In the genomic region with DNA sequence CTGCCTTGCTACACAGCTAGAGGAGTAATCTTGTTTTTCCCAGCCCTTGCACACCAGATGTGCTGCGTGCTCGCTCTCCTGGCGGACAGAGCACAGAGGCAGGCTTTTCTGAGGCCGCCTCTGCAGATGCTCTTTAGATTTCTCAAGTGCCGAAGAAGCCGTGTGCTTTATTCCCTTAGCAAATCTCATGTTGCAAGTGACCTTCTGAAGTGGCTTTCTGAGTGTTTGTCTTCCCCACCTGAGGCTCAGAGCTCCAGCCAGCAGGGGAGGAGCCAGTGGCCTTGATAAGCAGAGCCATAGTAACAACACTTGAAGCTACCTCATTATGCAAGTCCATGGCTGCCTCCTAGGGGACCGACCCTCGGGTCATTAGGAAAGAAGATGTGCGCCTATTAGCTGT, we compare ENCODE assay signal across 16 mouse cellular contexts. TPM values are rescaled to one million over a fixed set of nuclear protein-coding genes. Genes with fewer than 3 reads are reported as not detected.
DNase-seq lines count a peak whose midpoint lies in the region; ATAC-seq and TF ChIP-seq lines count a peak whose summit lies in the region.
"Had no signal": no experiment of that assay in that cellular context is flagged by ENCODE, and none has a peak within 500 bp of the region (broad histone marks: within the 10 kb centered on the region; RNA-seq: fewer than 3 reads in every experiment).

No protein-coding gene starts in this region.

- TF ChIP-seq CTCF in hindbrain, postnatal 0 days (IDR thresholded peaks at IDR 0.05; ENCODE audit: low read depth): no peak
- no peak for TF ChIP-seq CTCF in lung, adult 2 months (IDR thresholded peaks at IDR 0.05; ENCODE audit: insufficient read depth, low read length)

- H3K27me3 ChIP-seq in forebrain, embryonic 12.5 days: no peaks in the 10 kb centered on the region
- H3K27me3 ChIP-seq in forebrain, embryonic 16.5 days (replicated peaks; ENCODE audit: control insufficient read depth, insufficient read depth, low read length): no peaks in the 10 kb centered on the region
- no peaks in the 10 kb centered on the region for H3K27me3 ChIP-seq in hindbrain, embryonic 12.5 days
- no peaks in the 10 kb centered on the region for H3K27me3 ChIP-seq in hindbrain, postnatal 0 days (ENCODE audit: insufficient read depth, low read length)
- no peaks in the 10 kb centered on the region for H3K27me3 ChIP-seq in midbrain, embryonic 13.5 days
- H3K27me3 ChIP-seq: hindbrain, embryonic 15.5 days; liver, embryonic 15.5 days; stomach, embryonic 15.5 days had no signal

- no peak for TF ChIP-seq POLR2A in lung, adult 2 months (IDR thresholded peaks at IDR 0.05; ENCODE audit: borderline replicate concordance, extremely low read depth, low read depth, low read length)

- no peak overlapping the region for H3K4me3 ChIP-seq in forebrain, embryonic 12.5 days (replicated peaks)
- no peak overlapping the region for H3K4me3 ChIP-seq in forebrain, embryonic 16.5 days (replicated peaks; ENCODE audit: low read length)
- no peak overlapping the region for H3K4me3 ChIP-seq in hindbrain, embryonic 12.5 days
- H3K4me3 ChIP-seq in hindbrain, postnatal 0 days (ENCODE audit: low read length): no peak overlapping the region
- H3K4me3 ChIP-seq in lung, adult 2 months (replicated peaks; ENCODE audit: extremely low read depth, low read depth, low read length): no peak overlapping the region
- H3K4me3 ChIP-seq in midbrain, embryonic 13.5 days (replicated peaks): no peak overlapping the region
- H3K4me3 ChIP-seq: hindbrain, embryonic 15.5 days; liver, embryonic 15.5 days; stomach, embryonic 15.5 days had no signal

- H3K9me3 ChIP-seq in forebrain, embryonic 12.5 days: no peaks in the 10 kb centered on the region
- no peaks in the 10 kb centered on the region for H3K9me3 ChIP-seq in forebrain, embryonic 16.5 days (ENCODE audit: control insufficient read depth, low read length)
- no peaks in the 10 kb centered on the region for H3K9me3 ChIP-seq in hindbrain, embryonic 12.5 days (replicated peaks)
- H3K9me3 ChIP-seq in hindbrain, postnatal 0 days (ENCODE audit: low read length): no peaks in the 10 kb centered on the region
- H3K9me3 ChIP-seq in midbrain, embryonic 13.5 days: no peaks in the 10 kb centered on the region
- H3K9me3 ChIP-seq: hindbrain, embryonic 15.5 days; liver, embryonic 15.5 days; stomach, embryonic 15.5 days had no signal

- ATAC-seq in forebrain, embryonic 12.5 days (ENCODE audit: low FRiP score): peak; percentile 59; the same call in 1 of the 2 replicates
- no peak for ATAC-seq in forebrain, embryonic 16.5 days
- ATAC-seq in hindbrain, embryonic 12.5 days (ENCODE audit: low FRiP score): no peak
- no peak for ATAC-seq in hindbrain, postnatal 0 days
- ATAC-seq in midbrain, embryonic 13.5 days: peak; percentile 73
- ATAC-seq in activated CD4-positive, CD25-positive, alpha-beta regulatory T cell, adult 4 months: no peak

- H3K4me2 ChIP-seq in forebrain, embryonic 12.5 days: no peak overlapping the region
- H3K4me2 ChIP-seq in forebrain, embryonic 16.5 days (ENCODE audit: low read length): no peak overlapping the region
- no peak overlapping the region for H3K4me2 ChIP-seq in hindbrain, embryonic 12.5 days (replicated peaks)
- H3K4me2 ChIP-seq in hindbrain, postnatal 0 days (ENCODE audit: low read depth, low read length): no peak overlapping the region
- 0 out of 2 replicates have a peak overlapping the region, but pooled peaks have one; percentile 2 for H3K4me2 ChIP-seq in midbrain, embryonic 13.5 days (replicated peaks)
- H3K4me2 ChIP-seq: hindbrain, embryonic 15.5 days; liver, embryonic 15.5 days; stomach, embryonic 15.5 days had no signal

- no peak for DNase-seq in hindbrain, postnatal 0 days (ENCODE audit: low spot score)
- DNase-seq in lung, adult 2 months: peak; percentile 76
- no peak for DNase-seq in left cerebral cortex, postnatal 36 days (ENCODE audit: low spot score in 2 of 2)
- DNase-seq: adrenal gland, postnatal 25 days; cerebellum, adult 11 months; kidney, adult 9 months; thymus, postnatal 36 days had no signal

- H3K4me1 ChIP-seq in forebrain, embryonic 12.5 days: 0 out of 2 replicates have a peak, but pooled peaks cover 10% of the 10 kb centered on the region
- no peaks in the 10 kb centered on the region for H3K4me1 ChIP-seq in forebrain, embryonic 16.5 days (replicated peaks; ENCODE audit: control insufficient read depth, insufficient read depth, low read length)
- peaks cover 9% of the 10 kb centered on the region; the same call in 1 of the 2 replicates for H3K4me1 ChIP-seq in hindbrain, embryonic 12.5 days
- H3K4me1 ChIP-seq in hindbrain, postnatal 0 days (ENCODE audit: insufficient read depth, low read length): no peaks in the 10 kb centered on the region
- no peaks in the 10 kb centered on the region for H3K4me1 ChIP-seq in lung, adult 2 months (ENCODE audit: control insufficient read depth, insufficient read depth, low read length)
- peaks cover 11% of the 10 kb centered on the region; the same call in 1 of the 2 replicates for H3K4me1 ChIP-seq in midbrain, embryonic 13.5 days (replicated peaks)
- H3K4me1 ChIP-seq: hindbrain, embryonic 15.5 days; stomach, embryonic 15.5 days had no signal

- intact Hi-C loops in left cerebral cortex, postnatal 36 days (cut with DNase I): no loop called here

- no peak overlapping the region for H3K27ac ChIP-seq in forebrain, embryonic 12.5 days
- no peak overlapping the region for H3K27ac ChIP-seq in forebrain, embryonic 16.5 days (ENCODE audit: low read length)
- H3K27ac ChIP-seq in hindbrain, embryonic 12.5 days: 0 out of 2 replicates have a peak overlapping the region, but pooled peaks have one; percentile 49
- no peak overlapping the region for H3K27ac ChIP-seq in hindbrain, postnatal 0 days
- H3K27ac ChIP-seq in midbrain, embryonic 13.5 days: peak overlapping the region; percentile 57; the same call in 1 of the 2 replicates
- H3K27ac ChIP-seq: hindbrain, embryonic 15.5 days; liver, embryonic 15.5 days; stomach, embryonic 15.5 days had no signal

- 75% methylated on average over 9 of the region's 9 CpGs for WGBS in forebrain, embryonic 12.5 days
- 73% methylated on average over 9 of the region's 9 CpGs for WGBS in forebrain, embryonic 16.5 days
- WGBS in hindbrain, embryonic 12.5 days: 62% methylated on average over 9 of the region's 9 CpGs
- WGBS in hindbrain, postnatal 0 days: 66% methylated on average over 9 of the region's 9 CpGs
- WGBS in lung, adult 2 months: 69% methylated on average over 9 of the region's 9 CpGs
- 57% methylated on average over 9 of the region's 9 CpGs for WGBS in midbrain, embryonic 13.5 days

- no peaks in the 10 kb centered on the region for H3K36me3 ChIP-seq in forebrain, embryonic 12.5 days (replicated peaks)
- H3K36me3 ChIP-seq in forebrain, embryonic 16.5 days (ENCODE audit: control insufficient read depth, insufficient read depth): peaks cover 9% of the 10 kb centered on the region
- H3K36me3 ChIP-seq in hindbrain, embryonic 12.5 days: peaks cover 20% of the 10 kb centered on the region
- H3K36me3 ChIP-seq in hindbrain, postnatal 0 days (ENCODE audit: insufficient read depth, low read length): peaks cover 14% of the 10 kb centered on the region
- H3K36me3 ChIP-seq in midbrain, embryonic 13.5 days: peaks cover 20% of the 10 kb centered on the region

- no peak overlapping the region for H3K9ac ChIP-seq in forebrain, embryonic 12.5 days
- H3K9ac ChIP-seq in forebrain, embryonic 16.5 days (replicated peaks; ENCODE audit: low read depth, low read length): no peak overlapping the region
- H3K9ac ChIP-seq in hindbrain, embryonic 12.5 days: no peak overlapping the region
- no peak overlapping the region for H3K9ac ChIP-seq in hindbrain, postnatal 0 days (replicated peaks; ENCODE audit: low read length)
- no peak overlapping the region for H3K9ac ChIP-seq in midbrain, embryonic 13.5 days (replicated peaks)
- H3K9ac ChIP-seq: hindbrain, embryonic 15.5 days; liver, embryonic 15.5 days; stomach, embryonic 15.5 days had no signal

RNA-seq across cellular contexts. Expression of a gene that starts 43.8 kb away (rescaled TPM):
- not detected in 2 replicates for polyA plus RNA-seq in forebrain, embryonic 12.5 days (2016; fragmentation: Nextera tagmentation; extraction: Ambion mirVana)
- polyA plus RNA-seq in forebrain, embryonic 16.5 days (2015; fragmentation: Nextera tagmentation; extraction: Ambion mirVana): 0.14 and 0.29 TPM in 2 replicates
- polyA plus RNA-seq in hindbrain, embryonic 12.5 days (2016; fragmentation: Nextera tagmentation; extraction: Ambion mirVana): 0.30 TPM in 1 of 2 replicates, not detected in the other
- 0.65 and 1.3 TPM in 2 replicates for total RNA-seq in hindbrain, postnatal 0 days (2014; rRNA removed)
- polyA plus RNA-seq in hindbrain, postnatal 0 days (2015; fragmentation: Nextera tagmentation; extraction: Ambion mirVana): 0.28 and 0.76 TPM in 2 replicates
- 8.2 and 9.6 TPM in 2 replicates for polyA plus RNA-seq in lung, adult 2 months (2012; rRNA removed)
- polyA plus RNA-seq in midbrain, embryonic 13.5 days (2015; fragmentation: Nextera tagmentation; extraction: Ambion mirVana): 0.31 TPM in 1 of 2 replicates, not detected in the other
- polyA plus RNA-seq in activated CD4-positive, CD25-positive, alpha-beta regulatory T cell, adult 4 months (2017; shearing (Covaris generic)): 1 to 10 TPM; 1.3 to 3.2 TPM
- under 1 TPM in 1 of 2 experiments, not detected in 1; 0.25 TPM for total RNA-seq in left cerebral cortex, postnatal 36 days (2021)
- total RNA-seq: left cerebral cortex, postnatal 10 days had no signal

Comparison
In these comparisons a context has a peak if more than half of its experiments do, and no peak if none do; other contexts are left out.
1. ATAC-seq: peak in forebrain, embryonic 12.5 days (single experiment) and midbrain, embryonic 13.5 days (single experiment); none in forebrain, embryonic 16.5 days (single experiment), hindbrain, embryonic 12.5 days (single experiment), hindbrain, postnatal 0 days (single experiment) and activated CD4-positive, CD25-positive, alpha-beta regulatory T cell, adult 4 months (single experiment).
2. H3K27ac ChIP-seq: peak in hindbrain, embryonic 12.5 days (single experiment) and midbrain, embryonic 13.5 days (single experiment); none in forebrain, embryonic 12.5 days (single experiment), forebrain, embryonic 16.5 days (single experiment) and hindbrain, postnatal 0 days (single experiment).